Mouse (Mus musculus): Measurements from ENCODE around the gene Cdc6. TPM values are rescaled to one million over a fixed set of nuclear protein-coding genes. Genes with fewer than 3 reads are reported as not detected.

Cdc6 gene
- polyA plus RNA-seq, 1 experiment from 2014 or later: 47.0 TPM

DNA sequence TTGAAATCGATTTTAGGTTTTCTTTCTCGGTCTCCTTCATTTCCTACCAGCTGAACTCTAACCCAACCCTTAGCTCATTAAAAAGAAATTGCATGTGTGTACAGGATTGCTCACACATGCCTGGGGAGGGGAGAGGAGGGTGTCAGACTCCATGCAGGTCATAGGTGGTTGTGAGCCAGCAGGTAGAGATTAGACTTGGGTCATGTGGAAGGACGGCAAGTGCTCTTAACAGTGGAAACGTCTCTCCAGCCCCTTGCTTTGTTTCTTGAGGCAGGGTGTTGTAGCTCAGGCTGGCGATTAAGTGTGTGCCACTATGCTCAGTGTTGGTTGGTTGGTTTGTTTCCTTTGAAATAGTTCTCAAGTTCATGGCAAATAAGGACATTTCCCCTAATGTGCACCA is 36.8 kb upstream of the Cdc6 start:
- H3K4me3 ChIP-seq (ENCODE audit: low read depth, low read length): no peak overlapping the region
- no peak for ATAC-seq (ENCODE audit: insufficient read depth)
- TF ChIP-seq CTCF (IDR thresholded peaks at IDR 0.05; ENCODE audit: low read depth): no peak
- H3K36me3 ChIP-seq (ENCODE audit: insufficient read depth): peaks cover 52% of the 10 kb centered on the region
- DNase-seq: no peak
- no peak overlapping the region for H3K27ac ChIP-seq (ENCODE audit: low read depth)
- H3K9me3 ChIP-seq (ENCODE audit: low read depth, low read length): no peaks in the 10 kb centered on the region
- H3K4me2 ChIP-seq: no peak overlapping the region
- H3K4me1 ChIP-seq (ENCODE audit: insufficient read depth): no peaks in the 10 kb centered on the region
- H3K27me3 ChIP-seq (ENCODE audit: insufficient read depth, low read length): no peaks in the 10 kb centered on the region
- WGBS: 66% methylated on average over 5 of the region's 5 CpGs
- no peak overlapping the region for H3K9ac ChIP-seq

DNA sequence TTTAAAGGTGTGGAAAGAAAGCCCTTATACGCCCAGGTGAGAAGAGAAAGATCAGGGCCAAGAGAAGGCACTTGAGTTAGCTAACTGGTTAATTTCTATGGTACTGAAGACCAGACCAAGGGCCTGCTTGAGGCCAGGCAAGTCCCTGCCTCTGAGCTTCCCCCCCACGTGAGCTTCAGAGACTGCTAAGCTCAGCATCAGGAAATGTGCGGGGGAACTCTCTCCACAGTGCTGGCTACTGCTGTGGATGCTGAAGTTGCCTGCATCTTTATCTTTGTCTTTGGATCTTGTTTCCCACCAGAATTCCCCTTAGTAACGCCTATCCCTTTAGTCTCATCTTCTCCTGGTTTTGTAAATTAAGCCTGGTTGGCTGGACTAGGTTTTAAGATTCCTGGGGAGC is 36.2 kb upstream of the Cdc6 start:
- H3K27ac ChIP-seq (ENCODE audit: low read depth): no peak overlapping the region
- H3K36me3 ChIP-seq (ENCODE audit: insufficient read depth): peaks cover 51% of the 10 kb centered on the region
- no peak overlapping the region for H3K4me3 ChIP-seq (ENCODE audit: low read depth, low read length)
- 63% methylated on average over 4 of the region's 4 CpGs for WGBS
- no peaks in the 10 kb centered on the region for H3K9me3 ChIP-seq (ENCODE audit: low read depth, low read length)
- H3K9ac ChIP-seq: no peak overlapping the region
- ATAC-seq (ENCODE audit: insufficient read depth) (no peak), DNase-seq (no peak)
- no peak overlapping the region for H3K4me2 ChIP-seq
- no peak for TF ChIP-seq CTCF (IDR thresholded peaks at IDR 0.05; ENCODE audit: low read depth)
- H3K27me3 ChIP-seq (ENCODE audit: insufficient read depth, low read length): no peaks in the 10 kb centered on the region
- no peaks in the 10 kb centered on the region for H3K4me1 ChIP-seq (ENCODE audit: insufficient read depth)

DNA sequence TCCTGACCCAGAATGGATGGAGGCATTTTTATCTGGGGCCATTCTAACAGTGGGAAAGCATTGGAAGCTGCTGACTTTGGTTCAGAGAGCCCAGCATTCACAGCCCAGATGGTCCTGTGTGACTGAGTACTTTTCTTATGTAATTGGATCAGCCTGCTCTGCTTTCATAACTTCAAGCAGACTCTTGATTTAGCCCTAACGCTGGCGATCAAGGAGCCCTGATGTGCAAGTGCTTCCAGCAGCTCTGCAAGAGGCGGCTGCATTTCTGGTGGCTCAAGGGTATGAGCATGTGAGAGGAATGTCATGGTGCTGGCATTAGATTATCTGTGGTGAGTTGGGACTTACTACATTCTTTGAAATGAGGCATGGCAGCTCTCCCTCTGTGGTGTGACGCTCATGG is 35.6 kb upstream of the Cdc6 start:
- DNase-seq: no peak
- Histone ChIP-seq H3K27ac (ENCODE audit: low read depth) (no peak overlapping the region), H3K36me3 (ENCODE audit: insufficient read depth) (peaks cover 46% of the 10 kb centered on the region), H3K4me3 (ENCODE audit: low read depth, low read length) (no peak overlapping the region), H3K4me2 (no peak overlapping the region), H3K27me3 (ENCODE audit: insufficient read depth, low read length) (no peaks in the 10 kb centered on the region), H3K9ac (no peak overlapping the region), H3K9me3 (ENCODE audit: low read depth, low read length) (no peaks in the 10 kb centered on the region), H3K4me1 (ENCODE audit: insufficient read depth) (no peaks in the 10 kb centered on the region)
- WGBS: 74% methylated on average over 4 of the region's 4 CpGs
- TF ChIP-seq CTCF (IDR thresholded peaks at IDR 0.05; ENCODE audit: low read depth): no peak
- no peak for ATAC-seq (ENCODE audit: insufficient read depth)

DNA sequence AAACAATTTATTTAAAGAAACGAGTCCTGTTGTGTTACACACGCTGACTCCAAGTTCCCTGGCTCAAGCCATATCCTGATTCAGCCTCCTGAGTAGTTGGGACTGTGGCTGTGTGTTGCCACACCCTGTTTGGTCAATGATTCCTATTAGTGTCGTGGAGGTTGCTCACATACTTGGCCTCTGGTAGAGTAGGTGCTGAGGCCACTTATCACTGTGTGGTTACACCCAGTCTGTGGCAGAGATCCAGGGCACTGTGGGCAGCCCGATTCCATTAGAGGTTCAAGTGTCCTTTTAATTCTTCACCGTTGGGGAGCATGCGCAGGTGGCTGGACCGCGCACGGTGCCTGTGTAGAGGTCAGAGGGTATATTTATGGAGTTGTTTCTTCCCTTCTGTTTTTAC is 33.7 kb upstream of the Cdc6 start:
- DNase-seq (peak; percentile 14), ATAC-seq (ENCODE audit: insufficient read depth) (no peak)
- TF ChIP-seq CTCF (IDR thresholded peaks at IDR 0.05; ENCODE audit: low read depth): no peak
- H3K4me3 ChIP-seq (ENCODE audit: low read depth, low read length): no peak overlapping the region
- peaks cover 28% of the 10 kb centered on the region; the same call in 1 of the 2 replicates for H3K36me3 ChIP-seq (ENCODE audit: insufficient read depth)
- no peaks in the 10 kb centered on the region for H3K27me3 ChIP-seq (ENCODE audit: insufficient read depth, low read length)
- no peak overlapping the region for H3K27ac ChIP-seq (ENCODE audit: low read depth)
- H3K4me2 ChIP-seq: no peak overlapping the region
- no peaks in the 10 kb centered on the region for H3K9me3 ChIP-seq (ENCODE audit: low read depth, low read length)
- H3K9ac ChIP-seq: no peak overlapping the region
- H3K4me1 ChIP-seq (ENCODE audit: insufficient read depth): no peaks in the 10 kb centered on the region
- WGBS: 74% methylated on average over 9 of the region's 9 CpGs

DNA sequence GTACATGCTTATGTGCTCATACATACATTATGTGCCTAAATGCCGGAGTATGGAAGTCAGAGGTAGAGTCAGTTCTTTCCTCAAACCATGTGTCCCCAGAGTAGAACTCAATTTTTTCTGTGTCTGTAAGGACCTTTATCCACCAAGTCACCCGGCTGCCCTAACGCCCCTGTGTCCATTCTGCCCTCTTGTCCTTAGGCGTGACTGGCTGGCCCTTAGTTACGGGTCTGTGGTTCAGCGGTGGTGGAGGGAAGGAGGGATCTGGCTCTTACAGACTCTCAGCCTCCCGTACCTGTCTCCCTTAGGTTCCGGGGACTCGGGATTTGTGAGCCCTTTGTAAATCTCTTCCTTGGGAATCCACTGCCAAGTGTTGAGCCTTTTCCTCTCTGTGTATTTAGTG is 30.6 kb upstream of the Cdc6 start:
- Histone ChIP-seq H3K27me3 (ENCODE audit: insufficient read depth, low read length) (no peaks in the 10 kb centered on the region), H3K9ac (no peak overlapping the region), H3K4me3 (ENCODE audit: low read depth, low read length) (no peak overlapping the region), H3K4me1 (ENCODE audit: insufficient read depth) (no peaks in the 10 kb centered on the region), H3K27ac (ENCODE audit: low read depth) (no peak overlapping the region), H3K36me3 (ENCODE audit: insufficient read depth) (peaks cover 24% of the 10 kb centered on the region; the same call in 1 of the 2 replicates), H3K9me3 (ENCODE audit: low read depth, low read length) (no peaks in the 10 kb centered on the region), H3K4me2 (no peak overlapping the region)
- no peak for TF ChIP-seq CTCF (IDR thresholded peaks at IDR 0.05; ENCODE audit: low read depth)
- ATAC-seq (ENCODE audit: insufficient read depth) (no peak), DNase-seq (no peak)
- 76% methylated on average over 9 of the region's 9 CpGs for WGBS

DNA sequence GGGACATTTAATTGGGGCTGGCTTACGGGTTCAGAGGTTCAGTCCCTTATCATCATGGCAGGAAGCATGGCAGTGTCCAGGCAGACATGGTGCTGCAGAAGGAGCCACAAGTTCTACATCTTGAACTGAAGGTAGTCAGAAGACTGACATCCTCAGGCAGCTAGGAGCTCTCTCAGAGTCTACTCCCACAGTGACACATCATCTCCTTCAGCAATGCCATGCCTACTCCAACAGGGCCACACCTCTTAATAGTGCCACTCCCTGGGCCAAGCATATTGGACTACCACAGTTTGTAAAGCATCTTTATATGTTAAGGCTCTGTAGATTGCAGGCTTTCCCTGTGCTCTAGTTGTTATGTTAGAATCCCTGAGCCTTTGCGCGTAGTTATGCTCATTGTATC is 19.9 kb upstream of the Cdc6 start:
- Histone ChIP-seq H3K36me3 (ENCODE audit: insufficient read depth) (peaks cover 77% of the 10 kb centered on the region), H3K9me3 (ENCODE audit: low read depth, low read length) (no peaks in the 10 kb centered on the region), H3K4me3 (ENCODE audit: low read depth, low read length) (no peak overlapping the region), H3K9ac (no peak overlapping the region), H3K27ac (ENCODE audit: low read depth) (no peak overlapping the region), H3K4me1 (ENCODE audit: insufficient read depth) (no peaks in the 10 kb centered on the region), H3K27me3 (ENCODE audit: insufficient read depth, low read length) (no peaks in the 10 kb centered on the region), H3K4me2 (no peak overlapping the region)
- DNase-seq (no peak), ATAC-seq (ENCODE audit: insufficient read depth) (no peak)
- 89% methylated on average over 3 of the region's 3 CpGs for WGBS
- no peak for TF ChIP-seq CTCF (IDR thresholded peaks at IDR 0.05; ENCODE audit: low read depth)

DNA sequence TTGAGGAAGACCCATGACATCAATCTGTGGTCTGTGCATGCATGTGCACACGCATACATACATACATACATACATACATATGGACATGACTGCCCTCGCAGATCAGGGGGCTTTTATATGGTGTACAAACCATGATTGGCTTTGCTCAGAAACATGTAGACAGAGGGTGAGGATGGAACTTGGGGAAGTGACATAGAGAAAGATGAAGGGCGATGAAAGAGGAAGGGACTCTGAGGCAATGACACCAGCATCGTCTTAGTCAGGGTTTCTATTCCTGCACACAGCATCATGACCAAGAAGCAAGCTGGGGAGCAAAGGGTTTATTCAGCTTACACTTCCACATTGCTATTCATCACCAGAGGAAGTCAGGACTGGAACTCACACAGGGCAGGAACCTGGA is 18.5 kb upstream of the Cdc6 start:
- Histone ChIP-seq H3K9ac (no peak overlapping the region), H3K36me3 (ENCODE audit: insufficient read depth) (peaks cover 90% of the 10 kb centered on the region), H3K4me2 (no peak overlapping the region), H3K27ac (ENCODE audit: low read depth) (no peak overlapping the region), H3K4me3 (ENCODE audit: low read depth, low read length) (no peak overlapping the region), H3K9me3 (ENCODE audit: low read depth, low read length) (no peaks in the 10 kb centered on the region), H3K4me1 (ENCODE audit: insufficient read depth) (no peaks in the 10 kb centered on the region), H3K27me3 (ENCODE audit: insufficient read depth, low read length) (no peaks in the 10 kb centered on the region)
- 91% methylated on average over 4 of the region's 4 CpGs for WGBS
- DNase-seq (no peak), ATAC-seq (ENCODE audit: insufficient read depth) (no peak)
- no peak for TF ChIP-seq CTCF (IDR thresholded peaks at IDR 0.05; ENCODE audit: low read depth)

DNA sequence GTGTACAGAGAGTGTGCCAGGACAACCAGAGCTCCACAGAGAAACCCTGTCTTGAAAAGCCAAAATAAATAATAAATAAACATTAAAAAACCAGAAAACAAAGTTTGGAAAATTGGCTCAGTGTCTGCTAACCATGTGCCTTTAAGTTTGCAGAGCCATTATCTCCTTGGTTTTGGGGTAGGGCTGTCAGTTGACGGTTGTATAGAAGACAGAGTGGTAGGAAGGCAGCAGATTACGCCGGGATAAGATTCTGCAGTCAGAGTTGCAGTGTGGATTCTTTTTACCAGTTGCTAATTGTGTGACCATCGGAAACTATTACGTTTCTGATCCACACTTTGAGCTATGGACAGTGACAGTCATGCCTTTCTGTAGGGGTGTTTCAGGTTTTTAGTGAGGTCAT is 17.6 kb upstream of the Cdc6 start:
- H3K9me3 ChIP-seq (ENCODE audit: low read depth, low read length): no peaks in the 10 kb centered on the region
- H3K27ac ChIP-seq (ENCODE audit: low read depth): no peak overlapping the region
- no peaks in the 10 kb centered on the region for H3K27me3 ChIP-seq (ENCODE audit: insufficient read depth, low read length)
- no peak overlapping the region for H3K4me3 ChIP-seq (ENCODE audit: low read depth, low read length)
- H3K4me2 ChIP-seq: no peak overlapping the region
- ATAC-seq (ENCODE audit: insufficient read depth) (no peak), DNase-seq (no peak)
- H3K36me3 ChIP-seq (ENCODE audit: insufficient read depth): peaks cover 87% of the 10 kb centered on the region
- no peaks in the 10 kb centered on the region for H3K4me1 ChIP-seq (ENCODE audit: insufficient read depth)
- H3K9ac ChIP-seq: no peak overlapping the region
- 84% methylated on average over 5 of the region's 5 CpGs for WGBS
- TF ChIP-seq CTCF (IDR thresholded peaks at IDR 0.05; ENCODE audit: low read depth): no peak

All from lung, embryonic 14.5 days (tissue).